Mouse (Mus musculus): ENCODE data around the gene Tef. TPM values are rescaled to one million over a fixed set of nuclear protein-coding genes. Genes with fewer than 3 reads are reported as not detected.
A peak's percentile ranks its signal among the peaks of the same experiment; 100 is the strongest.

Gene Tef
- polyA plus RNA-seq, 1 experiment = 33.9 TPM

DNA sequence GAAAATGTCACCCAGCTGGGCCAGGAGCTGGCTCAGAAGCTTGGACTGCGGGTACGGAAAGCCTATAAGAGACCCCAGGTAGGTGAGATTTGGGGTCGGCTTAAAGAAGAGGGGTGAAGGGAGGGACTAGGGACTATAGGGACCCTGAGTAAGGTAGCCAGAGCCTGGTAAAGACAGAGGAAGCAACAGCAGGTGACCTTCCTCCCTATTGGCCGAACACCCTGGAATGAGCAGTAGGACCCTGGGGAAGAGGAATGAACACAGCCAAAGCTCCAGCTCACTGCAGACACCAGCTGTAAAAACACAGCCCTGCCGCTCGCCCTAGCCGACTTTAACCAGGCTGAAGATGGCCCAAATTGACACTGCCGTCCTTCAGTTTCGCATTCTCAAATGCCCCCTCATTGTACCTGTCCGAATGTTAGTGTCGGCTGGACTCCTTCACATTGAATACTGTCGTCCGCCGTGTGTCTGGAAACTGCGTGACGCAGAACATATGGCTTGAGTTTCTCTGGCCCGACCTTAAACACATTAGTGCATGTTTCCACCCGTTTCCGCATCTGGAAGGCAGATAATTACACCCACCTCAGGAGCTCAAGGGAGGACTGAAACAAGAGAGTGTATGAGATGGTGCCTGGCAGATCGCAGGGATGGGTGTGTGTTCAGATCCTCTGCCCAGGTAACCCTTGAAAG is 29.6 kb upstream of the Tef start:
- H3K27me3 ChIP-seq (ENCODE audit: control insufficient read depth, insufficient read depth, low read length, poor library complexity, severe bottlenecking) = no peaks in the 10 kb centered on the region
- H3K9me3 ChIP-seq (replicated peaks; ENCODE audit: control insufficient read depth, insufficient read depth, low read length, poor library complexity, severe bottlenecking) = no peaks in the 10 kb centered on the region
- H3K9ac ChIP-seq (ENCODE audit: low read depth, poor library complexity, severe bottlenecking) = no peak overlapping the region
- H3K36me3 ChIP-seq (ENCODE audit: control insufficient read depth, insufficient read depth, low read length, poor library complexity, severe bottlenecking) = no peaks in the 10 kb centered on the region
- H3K4me3 ChIP-seq (ENCODE audit: low read depth, low read length) = no peak overlapping the region
- no peak overlapping the region for H3K27ac ChIP-seq (ENCODE audit: insufficient read depth, low read length)
- H3K4me1 ChIP-seq (ENCODE audit: control insufficient read depth, insufficient read depth, low read length) = no peaks in the 10 kb centered on the region
- TF ChIP-seq EP300 (IDR thresholded peaks at IDR 0.05; ENCODE audit: insufficient read depth, low read depth, low read length) = no peak
- no peak for TF ChIP-seq POLR2A (IDR thresholded peaks at IDR 0.05; ENCODE audit: insufficient read depth, low read length)
- no peak for TF ChIP-seq CTCF (IDR thresholded peaks at IDR 0.05; ENCODE audit: low read depth, low read length)

GRCm38 (mm10) chr15:81774505-81775171 is 27.6 kb upstream of the Tef start:
- Histone ChIP-seq H3K27me3 (ENCODE audit: control insufficient read depth, insufficient read depth, low read length, poor library complexity, severe bottlenecking) (no peaks in the 10 kb centered on the region), H3K36me3 (ENCODE audit: control insufficient read depth, insufficient read depth, low read length, poor library complexity, severe bottlenecking) (no peaks in the 10 kb centered on the region), H3K4me3 (ENCODE audit: low read depth, low read length) (no peak overlapping the region), H3K4me1 (ENCODE audit: control insufficient read depth, insufficient read depth, low read length) (no peaks in the 10 kb centered on the region), H3K9ac (ENCODE audit: low read depth, poor library complexity, severe bottlenecking) (no peak overlapping the region), H3K27ac (ENCODE audit: insufficient read depth, low read length) (no peak overlapping the region), H3K9me3 (replicated peaks; ENCODE audit: control insufficient read depth, insufficient read depth, low read length, poor library complexity, severe bottlenecking) (no peaks in the 10 kb centered on the region)
- no peak for TF ChIP-seq CTCF (IDR thresholded peaks at IDR 0.05; ENCODE audit: low read depth, low read length)
- TF ChIP-seq EP300 (IDR thresholded peaks at IDR 0.05; ENCODE audit: insufficient read depth, low read depth, low read length) = no peak
- TF ChIP-seq POLR2A (IDR thresholded peaks at IDR 0.05; ENCODE audit: insufficient read depth, low read length) = no peak

DNA sequence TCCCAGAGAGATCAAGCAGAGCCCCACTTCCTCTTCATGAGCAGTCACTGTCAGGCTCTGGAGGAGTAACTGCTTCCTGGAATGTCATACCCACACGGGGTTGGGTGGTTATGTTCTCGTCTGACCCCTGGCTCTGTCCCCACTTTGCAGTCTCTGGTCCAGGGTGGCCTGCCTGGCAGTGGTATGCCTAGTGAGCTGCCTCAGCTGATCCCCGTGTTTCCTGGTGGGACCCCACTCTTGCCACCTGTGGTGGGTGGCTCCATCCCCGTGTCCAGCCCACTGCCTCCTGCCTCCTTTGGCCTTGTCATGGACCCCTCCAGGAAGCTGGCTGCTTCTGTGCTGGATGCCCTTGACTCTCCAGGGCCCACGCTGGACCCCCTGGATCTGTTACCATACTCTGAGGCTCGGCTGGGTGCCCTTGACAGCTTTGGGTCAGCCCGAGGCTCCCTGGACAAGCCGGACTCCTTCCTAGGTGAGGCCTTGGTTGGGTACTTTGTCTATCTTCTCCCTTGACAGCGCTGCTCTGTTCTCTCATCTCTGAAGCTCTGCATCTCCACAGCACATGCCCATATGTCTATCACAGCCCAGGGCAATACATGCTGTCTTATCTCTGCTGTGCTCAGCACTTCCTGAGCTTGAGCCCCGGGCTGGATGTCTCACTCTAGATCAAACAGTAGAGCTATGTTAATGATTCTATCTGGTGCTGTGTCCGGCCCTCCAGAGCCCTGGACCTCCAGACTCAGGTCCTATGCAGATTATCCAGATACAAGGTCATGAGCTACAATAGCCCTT is 25.4 kb upstream of the Tef start:
- no peak overlapping the region for H3K9ac ChIP-seq (ENCODE audit: low read depth, poor library complexity, severe bottlenecking)
- no peak overlapping the region for H3K27ac ChIP-seq (ENCODE audit: insufficient read depth, low read length)
- TF ChIP-seq POLR2A (IDR thresholded peaks at IDR 0.05; ENCODE audit: insufficient read depth, low read length) (no peak), EP300 (IDR thresholded peaks at IDR 0.05; ENCODE audit: insufficient read depth, low read depth, low read length) (no peak), CTCF (IDR thresholded peaks at IDR 0.05; ENCODE audit: low read depth, low read length) (no peak)
- no peaks in the 10 kb centered on the region for H3K27me3 ChIP-seq (ENCODE audit: control insufficient read depth, insufficient read depth, low read length, poor library complexity, severe bottlenecking)
- H3K36me3 ChIP-seq (ENCODE audit: control insufficient read depth, insufficient read depth, low read length, poor library complexity, severe bottlenecking) = no peaks in the 10 kb centered on the region
- H3K4me1 ChIP-seq (ENCODE audit: control insufficient read depth, insufficient read depth, low read length) = no peaks in the 10 kb centered on the region
- H3K4me3 ChIP-seq (ENCODE audit: low read depth, low read length) = no peak overlapping the region
- H3K9me3 ChIP-seq (replicated peaks; ENCODE audit: control insufficient read depth, insufficient read depth, low read length, poor library complexity, severe bottlenecking) = no peaks in the 10 kb centered on the region

DNA sequence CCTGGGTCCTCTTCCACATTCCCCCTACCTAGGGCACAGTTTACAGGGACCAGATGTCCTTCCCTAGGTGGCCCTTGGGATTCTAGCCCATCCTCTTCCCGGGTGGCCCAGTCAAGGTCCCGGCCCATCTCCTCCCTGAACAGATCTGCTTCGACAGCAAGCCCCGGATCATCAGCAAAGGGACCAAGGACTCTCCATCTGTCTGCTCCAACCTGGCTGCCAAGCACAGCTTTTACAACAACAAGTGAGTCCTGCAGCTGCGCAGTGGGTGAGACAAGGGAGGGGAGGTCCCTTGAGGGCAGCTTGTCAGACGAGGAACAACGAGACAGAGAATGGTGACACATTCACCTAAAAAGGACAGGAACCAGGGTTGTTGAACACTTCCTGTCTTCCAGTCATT is 20.4 kb upstream of the Tef start:
- Histone ChIP-seq H3K27me3 (ENCODE audit: control insufficient read depth, insufficient read depth, low read length, poor library complexity, severe bottlenecking) (no peaks in the 10 kb centered on the region), H3K4me3 (ENCODE audit: low read depth, low read length) (no peak overlapping the region), H3K36me3 (ENCODE audit: control insufficient read depth, insufficient read depth, low read length, poor library complexity, severe bottlenecking) (no peaks in the 10 kb centered on the region), H3K9ac (ENCODE audit: low read depth, poor library complexity, severe bottlenecking) (no peak overlapping the region), H3K4me1 (ENCODE audit: control insufficient read depth, insufficient read depth, low read length) (no peaks in the 10 kb centered on the region), H3K27ac (ENCODE audit: insufficient read depth, low read length) (no peak overlapping the region), H3K9me3 (replicated peaks; ENCODE audit: control insufficient read depth, insufficient read depth, low read length, poor library complexity, severe bottlenecking) (no peaks in the 10 kb centered on the region)
- TF ChIP-seq POLR2A (IDR thresholded peaks at IDR 0.05; ENCODE audit: insufficient read depth, low read length) = no peak
- TF ChIP-seq EP300 (IDR thresholded peaks at IDR 0.05; ENCODE audit: insufficient read depth, low read depth, low read length) = no peak
- TF ChIP-seq CTCF (IDR thresholded peaks at IDR 0.05; ENCODE audit: low read depth, low read length) = no peak

DNA sequence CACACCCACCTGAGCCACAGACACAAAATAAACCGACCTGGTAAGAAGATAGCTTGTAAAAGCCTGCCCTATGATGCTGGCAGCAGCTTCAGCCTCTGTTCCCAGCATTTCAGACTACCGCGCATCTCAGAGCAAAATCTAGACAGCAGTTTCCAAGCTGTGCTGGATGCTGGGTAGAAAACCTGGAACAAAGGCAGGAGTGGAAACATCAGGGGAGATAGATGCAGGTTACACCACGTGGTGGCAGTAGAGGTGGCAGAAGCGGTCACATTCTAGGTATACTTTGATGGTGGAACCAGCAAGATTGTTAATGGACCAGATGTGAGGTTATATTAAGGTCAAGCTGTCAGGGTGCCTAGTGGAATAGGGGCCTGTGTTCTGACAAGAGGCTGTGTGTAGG is 17.5 kb upstream of the Tef start:
- no peaks in the 10 kb centered on the region for H3K36me3 ChIP-seq (ENCODE audit: control insufficient read depth, insufficient read depth, low read length, poor library complexity, severe bottlenecking)
- H3K27me3 ChIP-seq (ENCODE audit: control insufficient read depth, insufficient read depth, low read length, poor library complexity, severe bottlenecking) = no peaks in the 10 kb centered on the region
- peak; percentile 38 for TF ChIP-seq CTCF (IDR thresholded peaks at IDR 0.05; ENCODE audit: low read depth, low read length)
- no peak for TF ChIP-seq POLR2A (IDR thresholded peaks at IDR 0.05; ENCODE audit: insufficient read depth, low read length)
- H3K4me1 ChIP-seq (ENCODE audit: control insufficient read depth, insufficient read depth, low read length) = no peaks in the 10 kb centered on the region
- no peak overlapping the region for H3K27ac ChIP-seq (ENCODE audit: insufficient read depth, low read length)
- H3K9me3 ChIP-seq (replicated peaks; ENCODE audit: control insufficient read depth, insufficient read depth, low read length, poor library complexity, severe bottlenecking) = no peaks in the 10 kb centered on the region
- H3K9ac ChIP-seq (ENCODE audit: low read depth, poor library complexity, severe bottlenecking) = no peak overlapping the region
- no peak overlapping the region for H3K4me3 ChIP-seq (ENCODE audit: low read depth, low read length)

DNA sequence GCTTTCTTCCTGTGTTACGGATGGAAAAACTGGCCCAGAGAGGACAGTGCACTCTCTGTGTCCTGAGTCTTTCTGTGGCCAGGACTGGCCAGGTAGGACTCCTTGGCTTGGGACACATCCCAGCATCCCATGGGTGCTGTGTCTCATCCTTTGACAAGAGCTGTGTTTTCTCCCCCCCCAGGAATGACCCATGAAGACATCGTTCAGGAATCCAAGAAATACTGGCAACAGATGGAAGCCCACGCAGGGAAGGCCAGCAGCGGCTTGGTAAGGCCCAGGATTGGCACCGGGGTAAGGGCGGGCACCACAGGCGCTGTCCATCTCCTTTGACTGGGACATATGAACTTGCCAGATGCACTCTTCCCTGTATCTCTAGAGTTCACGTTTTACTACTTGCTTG is 16.5 kb upstream of the Tef start:
- no peak overlapping the region for H3K4me3 ChIP-seq (ENCODE audit: low read depth, low read length)
- no peak overlapping the region for H3K9ac ChIP-seq (ENCODE audit: low read depth, poor library complexity, severe bottlenecking)
- no peaks in the 10 kb centered on the region for H3K27me3 ChIP-seq (ENCODE audit: control insufficient read depth, insufficient read depth, low read length, poor library complexity, severe bottlenecking)
- H3K9me3 ChIP-seq (replicated peaks; ENCODE audit: control insufficient read depth, insufficient read depth, low read length, poor library complexity, severe bottlenecking) = no peaks in the 10 kb centered on the region
- no peaks in the 10 kb centered on the region for H3K36me3 ChIP-seq (ENCODE audit: control insufficient read depth, insufficient read depth, low read length, poor library complexity, severe bottlenecking)
- H3K27ac ChIP-seq (ENCODE audit: insufficient read depth, low read length) = no peak overlapping the region
- TF ChIP-seq POLR2A (IDR thresholded peaks at IDR 0.05; ENCODE audit: insufficient read depth, low read length) = no peak
- TF ChIP-seq EP300 (IDR thresholded peaks at IDR 0.05; ENCODE audit: insufficient read depth, low read depth, low read length) = no peak
- no peak for TF ChIP-seq CTCF (IDR thresholded peaks at IDR 0.05; ENCODE audit: low read depth, low read length)
- H3K4me1 ChIP-seq (ENCODE audit: control insufficient read depth, insufficient read depth, low read length) = no peaks in the 10 kb centered on the region

Measured in ES-Bruce4 (cell line).